Mouse (Mus musculus) gastrocnemius, postnatal 25 days (tissue): ENCODE measurements around the gene Acr. TPM values are rescaled to one million over a fixed set of nuclear protein-coding genes. Genes with fewer than 3 reads are reported as not detected.

ENCODE experiments used
- DNase-seq: peaks from one replicate; pipeline ENCODE4 v3.0.0; 2022
- long read RNA-seq, 2 experiments: library from polyadenylated mRNA; stranded (forward); transcript quantifications; one replicate each; pipeline ENCODE4 v2.0.0; 2021
- total RNA-seq, 2 experiments: library from RNA; stranded (reverse); gene quantifications; 1 replicate in 1 of 2; 2 replicates in 1 of 2; pipeline ENCODE4 v1.2.3; 2021

Acr gene
- total RNA-seq, result under 1 TPM; 0.27 to 0.36 TPM
- long read RNA-seq, experiment 1, result 0 reads
- long read RNA-seq, experiment 2, result 0 reads

- DNase-seq, result no peak
These were observed at the start of gene Acr for GRCm38 (mm10) chr15:89568114-89568513. Gene Acr (plus strand): TSS chr15:89568326.

GRCm38 (mm10) chr15:89521951-89522350, 46.2 kb upstream of the Acr start:
- no peak for DNase-seq

- DNase-seq, result no peak
These were observed 45.4 kb upstream of the Acr start for GRCm38 (mm10) chr15:89522566-89523282.

- DNase-seq, result no peak
These were observed 44.8 kb upstream of the Acr start for GRCm38 (mm10) chr15:89523283-89523832.

GRCm38 (mm10) chr15:89524001-89524571, 44.0 kb upstream of the Acr start:
- DNase-seq, result no peak

GRCm38 (mm10) chr15:89524611-89525415, 43.3 kb upstream of the Acr start:
- no peak for DNase-seq

GRCm38 (mm10) chr15:89525464-89525863, 42.7 kb upstream of the Acr start:
- no peak for DNase-seq

- no peak for DNase-seq
These were observed 42.2 kb upstream of the Acr start for GRCm38 (mm10) chr15:89525896-89526295.

GRCm38 (mm10) chr15:89526776-89527325, 41.3 kb upstream of the Acr start:
- no peak for DNase-seq

- DNase-seq, result no peak
These were observed 40.7 kb upstream of the Acr start for GRCm38 (mm10) chr15:89527466-89527865.

GRCm38 (mm10) chr15:89528201-89528850, 39.8 kb upstream of the Acr start:
- no peak for DNase-seq

GRCm38 (mm10) chr15:89528923-89529322, 39.2 kb upstream of the Acr start:
- no peak for DNase-seq

- no peak for DNase-seq
These were observed 37.8 kb upstream of the Acr start for GRCm38 (mm10) chr15:89530336-89530735.

GRCm38 (mm10) chr15:89531399-89531798, 36.7 kb upstream of the Acr start:
- DNase-seq, result no peak

- DNase-seq, result no peak
These were observed 35.9 kb upstream of the Acr start for GRCm38 (mm10) chr15:89532026-89532923.

GRCm38 (mm10) chr15:89532924-89533842, 34.9 kb upstream of the Acr start:
- DNase-seq, result no peak

- DNase-seq, result no peak
These were observed 34.3 kb upstream of the Acr start for GRCm38 (mm10) chr15:89533843-89534207.

- DNase-seq, result no peak
These were observed 24.0 kb upstream of the Acr start for GRCm38 (mm10) chr15:89544171-89544570.

- DNase-seq, result no peak
These were observed 20.8 kb upstream of the Acr start for GRCm38 (mm10) chr15:89547321-89547720.
